Mouse (Mus musculus): Measurements from ENCODE around the gene Taf4.

Gene Taf4

GRCm38 (mm10) chr2:179941696-179942095, 34.8 kb downstream of the Taf4 start:
- no peak for DNase-seq (ENCODE audit: low spot score in 2 of 2)

- no peak for DNase-seq (ENCODE audit: low spot score in 2 of 2)
Observed at GRCm38 (mm10) chr2:179937091-179937490, 39.4 kb downstream of the Taf4 start.

- DNase-seq (ENCODE audit: low spot score in 2 of 2) = no peak
Observed at GRCm38 (mm10) chr2:179934165-179934564, 42.3 kb downstream of the Taf4 start.

GRCm38 (mm10) chr2:179931741-179932140, 44.7 kb downstream of the Taf4 start:
- no peak for DNase-seq (ENCODE audit: low spot score in 2 of 2)

- no peak for DNase-seq (ENCODE audit: low spot score in 2 of 2)
Observed at GRCm38 (mm10) chr2:179929166-179929565, 47.3 kb downstream of the Taf4 start.

- DNase-seq (ENCODE audit: low spot score in 2 of 2) = no peak
Observed at GRCm38 (mm10) chr2:179924038-179924437, 52.4 kb downstream of the Taf4 start.

GRCm38 (mm10) chr2:179921021-179921653, 55.3 kb downstream of the Taf4 start:
- no peak for DNase-seq (ENCODE audit: low spot score in 2 of 2)

GRCm38 (mm10) chr2:179920042-179920441, 56.4 kb downstream of the Taf4 start:
- DNase-seq (ENCODE audit: low spot score in 2 of 2) = no peak

GRCm38 (mm10) chr2:179916877-179917673, 59.4 kb downstream of the Taf4 start:
- DNase-seq (ENCODE audit: low spot score in 2 of 2) = peak; percentile 70 to 77

GRCm38 (mm10) chr2:179914246-179914645, 62.2 kb downstream of the Taf4 start:
- no peak for DNase-seq (ENCODE audit: low spot score in 2 of 2)

- no peak for DNase-seq (ENCODE audit: low spot score in 2 of 2)
Observed at GRCm38 (mm10) chr2:179913349-179913748, 63.1 kb downstream of the Taf4 start.

GRCm38 (mm10) chr2:179912911-179913310, 63.5 kb downstream of the Taf4 start:
- DNase-seq (ENCODE audit: low spot score in 2 of 2) = no peak

GRCm38 (mm10) chr2:179896949-179897348, 79.5 kb downstream of the Taf4 start:
- no peak for DNase-seq (ENCODE audit: low spot score in 2 of 2)

GRCm38 (mm10) chr2:179891048-179891447, 85.4 kb downstream of the Taf4 start:
- no peak for DNase-seq (ENCODE audit: low spot score in 2 of 2)

GRCm38 (mm10) chr2:179884561-179884960, 91.9 kb downstream of the Taf4 start:
- no peak for DNase-seq (ENCODE audit: low spot score in 2 of 2)

- peak in 1 of 2 experiments; percentile 63 for DNase-seq (ENCODE audit: low spot score in 2 of 2)
Observed at GRCm38 (mm10) chr2:179877551-179878215, 98.8 kb downstream of the Taf4 start.

- DNase-seq (ENCODE audit: low spot score in 2 of 2) = peak; percentile 73 to 85
Observed at GRCm38 (mm10) chr2:179875147-179875546, 101.3 kb downstream of the Taf4 start.

- DNase-seq (ENCODE audit: low spot score in 2 of 2) = no peak
Observed at GRCm38 (mm10) chr2:179873315-179873714, 103.1 kb downstream of the Taf4 start.

- DNase-seq (ENCODE audit: low spot score in 2 of 2) = peak; percentile 73 to 78
Observed at GRCm38 (mm10) chr2:179872724-179873123, 103.7 kb downstream of the Taf4 start.

GRCm38 (mm10) chr2:179869871-179870270, 106.6 kb downstream of the Taf4 start:
- peak; percentile 64 to 65 for DNase-seq (ENCODE audit: low spot score in 2 of 2)

- DNase-seq (ENCODE audit: low spot score in 2 of 2) = no peak
Observed at GRCm38 (mm10) chr2:179867669-179868068, 108.8 kb downstream of the Taf4 start.

- DNase-seq (ENCODE audit: low spot score in 2 of 2) = no peak
Observed at GRCm38 (mm10) chr2:179865097-179865496, 111.3 kb downstream of the Taf4 start.

GRCm38 (mm10) chr2:179863266-179863665, 113.2 kb downstream of the Taf4 start:
- DNase-seq (ENCODE audit: low spot score in 2 of 2) = no peak

Measured in right cerebral cortex, postnatal 10 days (tissue).